Mouse (Mus musculus) spleen, adult 2 months (tissue): Measurements from ENCODE around the gene Myog. TPM values are rescaled to one million over a fixed set of nuclear protein-coding genes. Genes with fewer than 3 reads are reported as not detected.

Source experiments
- DNase-seq, 2 experiments: peaks; one replicate each; pipeline versions ENCODE4 v3.0.0 to v3.0.0-alpha.2; 2012 to 2021; ENCODE audit warnings: low spot score in 2 of 2, low read depth in 1 of 2
- H3K27ac ChIP-seq: fragments of 200-500 bp; 2 replicates; pipeline ENCODE4 v1.5.1; 2012; ENCODE audit warnings: low read length, inconsistent platforms; ENCODE audit not compliant: insufficient read depth
- H3K27me3 ChIP-seq: fragments of 200-500 bp; 2 replicates; pipeline ENCODE4 v1.6.1; 2012; ENCODE audit warnings: mild to moderate bottlenecking, moderate library complexity, low read length, inconsistent platforms; ENCODE audit not compliant: control insufficient read depth, insufficient read depth
- H3K36me3 ChIP-seq: fragments of 200-500 bp; 2 replicates; pipeline ENCODE4 v1.6.1; 2012; ENCODE audit warnings: mild to moderate bottlenecking, low read length, inconsistent platforms; ENCODE audit not compliant: control insufficient read depth, insufficient read depth
- H3K4me1 ChIP-seq: fragments of 200-500 bp; 2 replicates; pipeline ENCODE4 v1.6.1; 2011; ENCODE audit warnings: inconsistent platforms; ENCODE audit not compliant: control insufficient read depth, insufficient read depth, insufficient read length
- H3K4me3 ChIP-seq: fragments of 200-500 bp; 2 replicates; pipeline ENCODE4 v1.5.1; 2011; ENCODE audit warnings: mild to moderate bottlenecking, inconsistent platforms; ENCODE audit not compliant: insufficient read depth, insufficient read length; ENCODE audit errors: extremely low read depth
- CTCF ChIP-seq: fragments of 200-500 bp; IDR thresholded peaks from 2 replicates; pipeline ENCODE4 v1.5.1; 2011; ENCODE audit warnings: mild to moderate bottlenecking, inconsistent platforms; ENCODE audit not compliant: insufficient read depth, insufficient read length, insufficient replicate concordance; ENCODE audit errors: extremely low read depth
- POLR2A ChIP-seq: fragments of 200-500 bp; IDR thresholded peaks from 2 replicates; pipeline ENCODE4 v1.6.1; 2011; ENCODE audit warnings: low read depth, low read length, inconsistent platforms
- WGBS: fragments of 180-500 bp; shearing (Covaris S2); methylation state at CpG from one replicate; pipeline ENCODE4 v1.1.7; 2018; 5-methylcytosine and 5-hydroxymethylcytosine counted together
- polyA plus RNA-seq: library from polyadenylated mRNA; depleted of rRNA; stranded (reverse); fragments of >200 nt; gene quantifications from 2 replicates; pipeline ENCODE4 v1.2.3, GENCODE M21; 2012

The Myog gene
- polyA plus RNA-seq, 1 experiment: not detected

GRCm38 (mm10) chr1:134293276-134293675 is 3.5 kb downstream of the Myog start:
- Histone ChIP-seq H3K4me1 (no peaks in the 10 kb centered on the region), H3K27ac (no peak overlapping the region), H3K4me3 (no peak overlapping the region), H3K36me3 (no peaks in the 10 kb centered on the region), H3K27me3 (no peaks in the 10 kb centered on the region)
- WGBS: 88% methylated on average over 7 of the region's 7 CpGs
- TF ChIP-seq CTCF (no peak), POLR2A (no peak)
- DNase-seq: no peak

- H3K27ac ChIP-seq: no peak overlapping the region
- no peak for TF ChIP-seq POLR2A
- TF ChIP-seq CTCF: no peak
- H3K36me3 ChIP-seq: no peaks in the 10 kb centered on the region
- peaks cover 3% of the 10 kb centered on the region; the same call in 1 of the 2 replicates for H3K4me1 ChIP-seq
- H3K27me3 ChIP-seq: peaks cover 5% of the 10 kb centered on the region
- no peak overlapping the region for H3K4me3 ChIP-seq
- no peak for DNase-seq
- WGBS: 71% methylated on average over 3 of the region's 3 CpGs
Observed at GRCm38 (mm10) chr1:134293738-134294604, 4.2 kb downstream of the Myog start.

- WGBS: 90% methylated on average over 8 of the region's 8 CpGs
- H3K27me3 ChIP-seq: peaks cover 7% of the 10 kb centered on the region
- TF ChIP-seq POLR2A (no peak), CTCF (no peak)
Observed at GRCm38 (mm10) chr1:134297265-134297664, 7.5 kb downstream of the Myog start.

GRCm38 (mm10) chr1:134298636-134299411 is 9.0 kb downstream of the Myog start:
- H3K27me3 ChIP-seq: peaks cover 7% of the 10 kb centered on the region
- TF ChIP-seq CTCF (no peak), POLR2A (no peak)
- peak overlapping the region; percentile 51 for H3K4me3 ChIP-seq
- DNase-seq: no peak
- no peaks in the 10 kb centered on the region for H3K36me3 ChIP-seq
- no peak overlapping the region for H3K27ac ChIP-seq
- 14% methylated on average over 56 of the region's 59 CpGs for WGBS
- H3K4me1 ChIP-seq: peaks cover 24% of the 10 kb centered on the region

More at GRCm38 (mm10) chr1:134297265-134297664, 7.5 kb downstream of the Myog start:
- DNase-seq: no peak
- Histone ChIP-seq H3K4me3 (no peak overlapping the region), H3K36me3 (no peaks in the 10 kb centered on the region), H3K27ac (no peak overlapping the region), H3K4me1 (peaks cover 14% of the 10 kb centered on the region)

- Histone ChIP-seq H3K36me3 (no peaks in the 10 kb centered on the region), H3K27ac (peak overlapping the region; percentile 80), H3K4me3 (0 out of 2 replicates have a peak overlapping the region, but pooled peaks have one; percentile 6), H3K27me3 (peaks cover 7% of the 10 kb centered on the region), H3K4me1 (peaks cover 29% of the 10 kb centered on the region)
- DNase-seq: peak; percentile 28 to 62
- WGBS: 11% methylated on average over 8 of the region's 8 CpGs
- TF ChIP-seq CTCF: no peak
- no peak for TF ChIP-seq POLR2A
Observed at GRCm38 (mm10) chr1:134302568-134303238, 12.9 kb downstream of the Myog start.

- no peaks in the 10 kb centered on the region for H3K36me3 ChIP-seq
- no peak overlapping the region for H3K4me3 ChIP-seq
- 0 out of 2 replicates have a peak overlapping the region, but pooled peaks have one; percentile 2 for H3K27ac ChIP-seq
- H3K27me3 ChIP-seq: no peaks in the 10 kb centered on the region
- no peak for DNase-seq
- peaks cover 21% of the 10 kb centered on the region; the same call in 1 of the 2 replicates for H3K4me1 ChIP-seq
- TF ChIP-seq POLR2A (no peak), CTCF (no peak)
- WGBS: 92% methylated on average over 9 of the region's 9 CpGs
Observed at GRCm38 (mm10) chr1:134304940-134305339, 15.2 kb downstream of the Myog start.
